Mouse (Mus musculus): Measurements from ENCODE around the gene Clcnka.

The Clcnka gene

DNA sequence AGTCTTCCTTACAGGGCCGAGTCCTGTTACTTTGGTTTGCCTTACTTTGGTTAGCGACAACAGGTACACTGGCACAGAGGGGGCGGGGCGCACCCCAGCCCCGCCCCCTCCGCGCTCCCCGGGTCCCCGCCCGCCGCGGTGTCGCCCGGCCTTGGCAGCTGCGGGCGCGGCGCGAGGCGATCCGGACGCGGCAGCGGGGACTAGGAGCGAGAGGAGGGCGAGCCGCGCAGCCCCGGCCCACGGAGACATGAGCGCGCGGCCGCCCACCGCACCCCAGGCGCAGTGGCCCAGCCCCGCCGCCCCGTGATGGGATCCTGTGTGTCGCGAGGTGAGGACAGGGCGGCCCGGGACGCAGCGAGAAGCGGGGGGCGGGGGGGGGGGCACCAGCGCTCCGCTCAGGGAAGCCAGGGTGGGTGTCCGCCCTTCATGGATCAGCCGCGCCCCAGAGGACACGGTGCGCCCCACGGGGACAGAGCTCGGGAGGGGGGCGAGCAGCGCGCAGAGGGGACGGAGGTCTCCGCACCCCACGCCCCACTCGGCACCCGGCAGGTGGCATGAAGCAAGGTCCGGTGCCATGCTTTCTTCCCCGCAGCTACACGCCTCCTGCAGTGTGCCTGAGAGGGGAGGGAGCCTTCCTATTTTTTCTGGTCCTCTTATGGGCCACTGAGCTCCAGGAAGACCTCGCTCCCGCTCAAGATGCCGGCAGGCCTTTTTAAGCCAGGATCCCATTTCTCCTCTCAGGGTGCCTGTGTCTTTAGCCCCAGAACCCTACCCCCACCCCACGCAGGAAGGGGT is 30.3 kb downstream of the Clcnka start, which contains the start of gene Fam131c:
Gene Fam131c, plus strand, starts transcription at position 224 of the 795 bp plus-strand sequence.
- DNase-seq, result peak; percentile 12 to 25

- no peak for DNase-seq
These were observed 32.6 kb downstream of the Clcnka start for GRCm38 (mm10) chr4:141365876-141366275.

DNA sequence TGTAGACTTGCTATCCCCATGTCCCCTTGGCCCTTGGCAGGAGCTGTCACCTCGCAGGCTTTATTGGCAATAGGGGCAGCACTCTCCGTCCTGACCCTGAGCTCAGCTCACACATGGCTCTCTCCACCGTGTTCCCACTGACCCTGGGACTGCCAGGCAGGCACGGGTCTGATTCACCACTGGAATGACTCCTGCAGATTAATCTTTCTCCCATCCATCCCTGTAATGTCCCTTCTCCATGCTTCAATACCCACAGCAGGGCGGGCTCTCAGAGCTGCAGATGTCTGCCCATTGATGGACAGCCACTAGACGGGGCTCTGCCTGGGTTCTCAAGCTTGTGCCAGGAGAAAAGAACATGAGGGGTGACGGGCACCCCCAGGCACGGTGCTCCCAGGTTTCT is 33.4 kb downstream of the Clcnka start:
- no peak for DNase-seq

GRCm38 (mm10) chr4:141362937-141363548 is 35.5 kb downstream of the Clcnka start:
- DNase-seq, result peak; percentile 42 to 63

DNA sequence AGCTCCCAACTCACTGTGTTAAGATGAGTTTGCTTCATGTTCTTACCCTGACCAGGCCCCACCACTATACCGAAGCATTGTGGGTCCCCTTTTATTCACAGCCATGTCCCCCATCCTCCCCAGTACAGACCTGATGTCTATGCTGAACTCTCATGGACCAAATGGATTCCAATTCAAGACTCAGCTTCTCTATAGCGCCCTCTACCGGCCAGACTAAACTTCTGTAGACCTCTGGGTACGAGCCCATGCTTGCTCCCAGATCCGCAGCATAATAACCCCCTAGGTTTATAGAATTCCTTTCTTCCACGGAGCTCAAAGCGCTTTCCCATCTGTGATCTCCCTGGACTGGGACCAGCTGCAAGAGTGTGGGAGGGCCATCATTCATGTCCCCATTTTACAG is 37.7 kb downstream of the Clcnka start:
- no peak for DNase-seq

GRCm38 (mm10) chr4:141359222-141359621 is 39.3 kb downstream of the Clcnka start:
- no peak for DNase-seq

- no peak for DNase-seq
These were observed 40.7 kb downstream of the Clcnka start for GRCm38 (mm10) chr4:141357811-141358210.

- no peak for DNase-seq
These were observed 44.7 kb downstream of the Clcnka start for GRCm38 (mm10) chr4:141353868-141354267.

- DNase-seq, result no peak
These were observed 45.5 kb downstream of the Clcnka start for GRCm38 (mm10) chr4:141352986-141353385.

GRCm38 (mm10) chr4:141351972-141352371 is 46.6 kb downstream of the Clcnka start:
- DNase-seq, result no peak

GRCm38 (mm10) chr4:141350015-141350414 is 48.5 kb downstream of the Clcnka start:
- no peak for DNase-seq

DNA sequence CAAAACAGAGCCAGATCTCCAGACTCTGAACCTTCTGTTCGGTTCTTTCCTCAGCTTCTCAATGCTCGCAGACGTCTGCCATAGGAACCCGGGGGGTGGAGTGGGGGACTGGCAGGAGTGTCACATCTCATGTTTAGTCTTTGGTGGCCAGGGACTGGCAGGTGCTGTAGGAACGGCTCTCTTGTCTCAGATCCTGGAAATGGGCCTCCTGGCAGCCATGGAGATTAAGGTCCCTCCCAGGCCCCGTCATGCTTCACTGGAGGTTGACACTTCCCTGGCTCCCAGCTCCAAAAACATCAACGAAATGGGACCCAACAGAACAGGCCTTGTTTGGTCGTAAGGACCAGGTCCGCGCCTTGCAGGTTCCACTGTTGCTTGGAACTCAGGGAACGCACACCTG is 49.9 kb downstream of the Clcnka start:
- no peak for DNase-seq

GRCm38 (mm10) chr4:141347365-141347797 is 51.1 kb downstream of the Clcnka start:
- no peak for DNase-seq

DNA sequence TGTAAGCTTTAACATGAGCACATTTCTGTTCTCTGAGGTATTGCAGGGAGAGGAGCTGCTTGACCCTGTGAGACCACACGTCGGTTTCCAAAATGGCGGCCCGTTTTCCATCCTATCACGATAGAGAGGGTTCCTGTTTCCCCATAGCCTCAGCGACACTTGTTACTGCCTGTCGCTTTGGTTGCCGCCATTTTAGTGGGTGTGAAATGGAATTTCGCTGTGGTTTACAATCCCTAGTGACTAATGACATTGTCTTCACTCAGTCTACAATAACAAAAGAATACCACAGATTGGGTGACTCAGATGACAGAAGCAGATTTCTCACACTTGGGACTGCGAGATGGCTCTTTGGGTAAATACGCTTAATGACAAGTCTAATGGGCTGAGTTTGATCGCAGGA is 53.3 kb downstream of the Clcnka start:
- no peak for DNase-seq

- DNase-seq, result no peak
These were observed 55.0 kb downstream of the Clcnka start for GRCm38 (mm10) chr4:141343515-141343914.

GRCm38 (mm10) chr4:141341477-141341876 is 57.0 kb downstream of the Clcnka start:
- no peak for DNase-seq

GRCm38 (mm10) chr4:141338853-141339252 is 59.7 kb downstream of the Clcnka start:
- DNase-seq, result no peak

DNA sequence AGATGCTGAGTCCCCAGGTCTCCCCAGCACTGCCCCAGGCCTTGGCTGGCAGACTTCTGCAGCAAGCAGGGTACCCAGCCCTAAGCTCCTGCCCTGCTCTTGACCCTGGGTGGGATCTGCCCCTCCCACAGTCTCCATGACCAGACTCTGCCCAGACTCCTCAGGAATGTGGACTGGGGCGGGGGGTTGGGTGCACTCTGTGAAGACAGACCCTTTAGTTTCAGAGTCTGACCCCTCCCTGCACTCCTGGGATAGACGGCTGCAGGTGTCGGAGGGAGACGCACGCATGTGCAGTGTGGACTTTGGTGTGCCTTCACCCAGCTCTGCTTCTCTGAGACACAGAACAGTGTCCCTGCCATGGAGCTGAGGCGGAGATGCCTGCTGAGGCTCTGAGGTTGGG is 60.5 kb downstream of the Clcnka start:
- DNase-seq, result no peak

GRCm38 (mm10) chr4:141336196-141336595 is 62.3 kb downstream of the Clcnka start:
- no peak for DNase-seq

DNA sequence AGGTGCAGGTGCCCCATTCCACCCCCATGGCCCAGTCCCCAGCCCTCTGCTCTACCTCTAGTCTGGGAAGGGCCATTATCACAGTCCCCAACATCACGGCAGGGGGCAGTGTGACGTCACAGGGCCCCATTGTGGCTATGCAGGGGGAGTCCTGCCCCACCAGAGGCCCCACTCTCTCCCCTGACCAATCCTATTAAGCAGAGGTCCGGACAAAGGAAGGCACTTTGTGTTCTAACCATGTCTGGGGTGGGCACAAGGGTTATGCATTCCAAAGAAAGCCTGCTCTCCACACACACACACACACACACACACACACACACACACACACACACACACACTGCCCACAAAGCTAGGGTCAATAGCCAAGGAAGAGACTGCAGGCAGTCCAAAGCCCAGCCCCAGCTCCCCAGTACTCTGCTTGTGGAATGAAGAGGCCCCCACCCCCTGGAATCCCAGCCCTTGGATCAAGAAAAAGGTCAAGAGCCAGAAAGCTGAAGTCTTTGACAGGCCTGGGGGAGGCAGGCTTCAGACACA is 63.2 kb downstream of the Clcnka start:
- DNase-seq, result no peak

GRCm38 (mm10) chr4:141334695-141335094 is 63.8 kb downstream of the Clcnka start:
- DNase-seq, result no peak
